Mouse (Mus musculus) bone marrow, adult 2 months (tissue): Measurements from ENCODE around the gene Gart.

Source experiments
- CTCF ChIP-seq: fragments of 200-500 bp; IDR thresholded peaks from 2 replicates; pipeline ENCODE4 v1.5.1; 2011; ENCODE audit warnings: low read length, control low read depth; ENCODE audit not compliant: control insufficient read depth, insufficient read depth
- POLR2A ChIP-seq: fragments of 200-500 bp; IDR thresholded peaks from 2 replicates; pipeline ENCODE4 v1.6.1; 2011; ENCODE audit warnings: low read depth, mild to moderate bottlenecking, control low read depth, low read length, borderline replicate concordance; ENCODE audit not compliant: control insufficient read depth

GRCm38 (mm10) chr16:91680656-91681055 lies 33.9 kb upstream of the Gart start:
- TF ChIP-seq CTCF (no peak), POLR2A (no peak)
